Mouse (Mus musculus) stomach, embryonic 16.5 days (tissue): Measurements from ENCODE around the gene Cacng8. TPM values are rescaled to one million over a fixed set of nuclear protein-coding genes. Genes with fewer than 3 reads are reported as not detected.

ENCODE experiments used
- ATAC-seq: fragments of 200-750 bp; cut with Nextera tagmentation; 2 replicates; pipeline ENCODE4 v1.8.0; 2017; ENCODE audit warnings: moderate number of reproducible peaks, moderate TSS enrichment; ENCODE audit not compliant: insufficient read depth, low FRiP score
- H3K27ac ChIP-seq: fragments of 300-500 bp; sonication (generic); 2 replicates; pipeline ENCODE4 v1.5.1; 2014; ENCODE audit warnings: low read length
- H3K27me3 ChIP-seq: fragments of 300-500 bp; sonication (generic); 2 replicates; pipeline ENCODE4 v1.6.1; 2014; ENCODE audit warnings: low read length, control low read depth, mixed read lengths; ENCODE audit not compliant: control insufficient read depth, insufficient read depth
- H3K36me3 ChIP-seq: fragments of 300-500 bp; sonication (generic); 2 replicates; pipeline ENCODE4 v1.6.1; 2014; ENCODE audit warnings: low read length; ENCODE audit not compliant: control insufficient read depth, insufficient read depth
- H3K4me1 ChIP-seq: fragments of 300-500 bp; sonication (generic); 2 replicates; pipeline ENCODE4 v1.6.1; 2014; ENCODE audit warnings: low read length, control low read depth, mixed read lengths; ENCODE audit not compliant: control insufficient read depth, insufficient read depth
- H3K4me2 ChIP-seq: fragments of 300-500 bp; sonication (generic); 2 replicates; pipeline ENCODE4 v1.6.1; 2014; ENCODE audit warnings: low read depth, low read length, mixed read lengths
- H3K4me3 ChIP-seq: fragments of 300-500 bp; sonication (generic); replicated peaks from 2 replicates; pipeline ENCODE4 v1.5.1; 2014; ENCODE audit warnings: mild to moderate bottlenecking, low read length
- H3K9ac ChIP-seq: fragments of 300-500 bp; sonication (generic); 2 replicates; pipeline ENCODE4 v1.6.1; 2014; ENCODE audit warnings: low read length
- H3K9me3 ChIP-seq: fragments of 300-500 bp; sonication (generic); replicated peaks from 2 replicates; pipeline ENCODE4 v1.6.1; 2016; ENCODE audit warnings: low read length, control low read depth; ENCODE audit not compliant: control insufficient read depth
- WGBS: fragments of 180-500 bp; shearing (Covaris S2); extraction: QIAGEN DNeasy Blood & Tissue Kit; methylation state at CpG from one replicate; pipeline ENCODE4 v1.1.7; 2014; 5-methylcytosine and 5-hydroxymethylcytosine counted together
- polyA plus RNA-seq: library from polyadenylated mRNA; unstranded; fragments of >200 nt; fragmentation: Nextera tagmentation; extraction: Ambion mirVana; gene quantifications from 2 replicates; pipeline ENCODE4 v1.2.1, GENCODE M21; 2015

The Cacng8 gene
- polyA plus RNA-seq, 1 experiment from 2014 or later, result 0.74 TPM

DNA sequence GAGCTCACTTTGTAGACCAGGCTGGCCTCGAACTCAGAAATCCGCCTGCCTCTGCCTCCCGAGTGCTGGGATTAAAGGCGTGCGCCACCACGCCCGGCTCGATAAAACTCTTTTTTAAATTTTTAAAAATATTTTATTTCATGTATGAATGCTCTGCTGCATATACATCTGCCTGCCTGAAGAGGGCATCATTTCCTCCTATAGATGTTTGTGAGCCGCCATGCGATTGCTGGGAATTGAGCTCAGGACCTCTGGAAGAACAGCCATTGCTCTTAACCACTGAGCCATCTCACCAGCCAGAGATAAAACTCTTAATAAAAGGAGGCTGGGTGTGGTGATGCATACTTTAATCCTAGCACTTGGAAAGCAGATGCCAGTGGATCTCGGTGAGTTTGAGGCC is 49.5 kb downstream of the Cacng8 start:
- Histone ChIP-seq H3K36me3 (no peaks in the 10 kb centered on the region), H3K4me3 (no peak overlapping the region), H3K9me3 (no peaks in the 10 kb centered on the region), H3K9ac (no peak overlapping the region), H3K4me1 (peaks cover 3% of the 10 kb centered on the region; the same call in 1 of the 2 replicates), H3K27me3 (no peaks in the 10 kb centered on the region), H3K27ac (no peak overlapping the region), H3K4me2 (no peak overlapping the region)
- no peak for ATAC-seq
- WGBS, result 87% methylated on average over 9 of the region's 11 CpGs

GRCm38 (mm10) chr7:3440526-3440925 is 50.0 kb downstream of the Cacng8 start:
- Histone ChIP-seq H3K4me1 (peaks cover 3% of the 10 kb centered on the region; the same call in 1 of the 2 replicates), H3K4me3 (no peak overlapping the region), H3K9ac (no peak overlapping the region), H3K36me3 (no peaks in the 10 kb centered on the region), H3K9me3 (no peaks in the 10 kb centered on the region), H3K27ac (no peak overlapping the region), H3K4me2 (no peak overlapping the region), H3K27me3 (no peaks in the 10 kb centered on the region)
- ATAC-seq, result no peak
- 52% methylated on average over 8 of the region's 8 CpGs for WGBS

- ATAC-seq, result no peak
- Histone ChIP-seq H3K9me3 (no peaks in the 10 kb centered on the region), H3K4me1 (peaks cover 3% of the 10 kb centered on the region; the same call in 1 of the 2 replicates), H3K9ac (no peak overlapping the region), H3K27ac (no peak overlapping the region), H3K36me3 (no peaks in the 10 kb centered on the region), H3K4me3 (no peak overlapping the region), H3K27me3 (no peaks in the 10 kb centered on the region), H3K4me2 (no peak overlapping the region)
- WGBS, result 76% methylated on average over 10 of the region's 10 CpGs
Observed at GRCm38 (mm10) chr7:3442476-3443062, 52.1 kb downstream of the Cacng8 start.

DNA sequence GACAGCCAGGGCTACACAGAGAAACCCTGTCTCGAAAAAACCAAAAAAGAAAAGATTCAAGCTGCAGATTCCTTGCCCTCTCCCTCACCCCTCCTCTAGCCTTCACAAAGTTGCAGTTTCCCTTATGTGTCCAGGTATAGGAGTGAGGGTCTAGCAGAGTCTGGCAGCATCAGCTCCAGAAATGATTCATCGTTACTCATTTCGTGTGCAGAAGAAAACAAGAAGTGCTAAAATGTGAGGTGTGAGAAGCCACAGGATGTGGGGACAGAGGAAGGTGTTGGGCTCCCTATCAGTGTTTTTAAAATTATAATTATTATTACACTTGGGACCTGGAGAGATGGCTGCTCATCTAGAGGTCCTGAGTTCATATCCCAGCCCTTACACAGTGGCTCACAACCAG is 54.2 kb downstream of the Cacng8 start:
- no peak overlapping the region for H3K4me2 ChIP-seq
- H3K9me3 ChIP-seq, result no peaks in the 10 kb centered on the region
- H3K27me3 ChIP-seq, result no peaks in the 10 kb centered on the region
- 70% methylated on average over 3 of the region's 3 CpGs for WGBS
- H3K4me3 ChIP-seq, result no peak overlapping the region
- no peak overlapping the region for H3K27ac ChIP-seq
- no peaks in the 10 kb centered on the region for H3K4me1 ChIP-seq
- no peaks in the 10 kb centered on the region for H3K36me3 ChIP-seq
- ATAC-seq, result no peak
- no peak overlapping the region for H3K9ac ChIP-seq

DNA sequence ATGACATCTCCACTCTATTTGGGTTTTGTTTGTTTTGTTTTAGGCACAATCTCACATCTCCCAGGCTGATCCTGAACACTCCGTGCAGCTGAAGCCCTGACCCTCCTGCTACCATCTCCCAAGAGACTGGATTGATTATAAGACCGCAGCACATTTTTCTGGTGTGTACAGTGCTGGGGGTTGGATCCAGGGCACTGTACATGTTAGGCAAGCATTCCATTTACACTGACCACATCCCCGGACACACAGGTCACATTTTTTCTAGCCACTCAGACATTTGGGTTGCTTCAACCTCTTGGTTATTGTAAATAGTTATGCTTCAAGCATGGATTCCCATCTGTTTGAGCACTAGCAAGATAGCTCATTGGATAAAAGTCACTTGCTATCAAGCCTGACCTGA is 56.1 kb downstream of the Cacng8 start:
- Histone ChIP-seq H3K36me3 (no peaks in the 10 kb centered on the region), H3K4me3 (no peak overlapping the region), H3K4me1 (no peaks in the 10 kb centered on the region), H3K27ac (no peak overlapping the region), H3K9me3 (no peaks in the 10 kb centered on the region), H3K9ac (no peak overlapping the region), H3K4me2 (no peak overlapping the region), H3K27me3 (no peaks in the 10 kb centered on the region)
- WGBS, result 51% methylated on average over 3 of the region's 3 CpGs
- no peak for ATAC-seq

DNA sequence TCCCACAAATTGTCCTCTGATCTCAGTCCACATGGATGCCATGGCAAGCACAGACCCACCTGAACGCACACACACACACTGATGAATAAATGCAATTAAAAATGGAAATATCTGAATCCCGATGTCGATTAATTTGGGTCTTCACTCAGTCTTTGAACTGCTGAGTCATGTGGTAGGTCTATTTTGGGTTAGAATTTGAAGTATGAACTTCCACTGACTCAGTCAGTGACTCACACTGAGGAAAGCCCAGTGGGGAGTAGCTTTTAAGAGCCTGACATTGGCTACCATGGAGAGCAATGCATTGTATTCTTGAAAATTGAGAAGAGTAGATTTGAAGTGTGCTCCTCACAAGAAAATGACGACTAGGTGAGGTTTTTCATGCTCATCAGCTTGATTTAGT is 56.5 kb downstream of the Cacng8 start:
- no peaks in the 10 kb centered on the region for H3K9me3 ChIP-seq
- no peak overlapping the region for H3K4me2 ChIP-seq
- no peaks in the 10 kb centered on the region for H3K36me3 ChIP-seq
- no peaks in the 10 kb centered on the region for H3K27me3 ChIP-seq
- H3K27ac ChIP-seq, result no peak overlapping the region
- no peak overlapping the region for H3K4me3 ChIP-seq
- 76% methylated on average over 4 of the region's 4 CpGs for WGBS
- ATAC-seq, result no peak
- H3K9ac ChIP-seq, result no peak overlapping the region
- no peaks in the 10 kb centered on the region for H3K4me1 ChIP-seq

DNA sequence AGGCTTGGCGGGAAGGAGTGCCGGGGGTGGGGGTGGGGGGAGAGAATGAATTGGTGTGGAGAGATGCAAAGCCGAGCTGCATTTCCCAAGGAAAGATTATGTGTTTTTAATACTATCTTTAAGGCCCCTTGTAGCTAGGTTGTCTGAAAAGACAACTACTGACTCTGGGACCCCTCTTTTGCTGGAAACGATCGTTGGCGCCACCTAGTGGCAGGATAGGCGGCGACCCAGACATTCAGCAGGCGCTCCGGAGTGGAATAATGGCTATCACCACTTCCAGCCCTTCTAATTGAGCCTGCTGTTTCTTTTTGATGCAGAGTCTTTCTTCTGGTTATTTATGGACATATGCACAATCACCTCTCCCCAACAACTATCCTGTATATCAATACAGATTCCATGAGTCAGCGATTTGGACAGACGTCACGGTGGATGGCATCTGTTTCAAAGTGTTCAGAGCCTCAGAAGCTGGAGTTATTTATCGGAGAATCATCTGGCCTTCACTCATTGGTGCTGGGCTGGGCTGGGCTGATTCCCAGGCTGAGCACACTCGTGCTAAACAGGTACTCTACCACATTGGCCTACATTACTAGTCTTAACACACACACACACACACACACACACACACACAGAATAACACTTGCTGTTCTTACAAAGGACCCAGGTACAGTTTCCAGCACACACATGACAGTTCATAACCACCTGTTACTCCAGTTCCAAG is 58.4 kb downstream of the Cacng8 start:
- H3K27me3 ChIP-seq, result no peaks in the 10 kb centered on the region
- no peaks in the 10 kb centered on the region for H3K36me3 ChIP-seq
- WGBS, result 21% methylated on average over 15 of the region's 15 CpGs
- no peaks in the 10 kb centered on the region for H3K4me1 ChIP-seq
- H3K9me3 ChIP-seq, result no peaks in the 10 kb centered on the region
- no peak overlapping the region for H3K9ac ChIP-seq
- ATAC-seq, result no peak; the same call in 1 of the 2 replicates
- H3K27ac ChIP-seq, result no peak overlapping the region
- H3K4me3 ChIP-seq, result no peak overlapping the region
- H3K4me2 ChIP-seq, result no peak overlapping the region

- Histone ChIP-seq H3K4me2 (no peak overlapping the region), H3K27me3 (no peaks in the 10 kb centered on the region), H3K27ac (no peak overlapping the region), H3K4me3 (no peak overlapping the region), H3K9ac (no peak overlapping the region), H3K4me1 (no peaks in the 10 kb centered on the region), H3K9me3 (no peaks in the 10 kb centered on the region), H3K36me3 (no peaks in the 10 kb centered on the region)
- WGBS, result 60% methylated on average over 5 of the region's 5 CpGs
- no peak for ATAC-seq
Observed at GRCm38 (mm10) chr7:3450671-3451070, 60.2 kb downstream of the Cacng8 start.

- no peak for ATAC-seq
- Histone ChIP-seq H3K4me1 (no peaks in the 10 kb centered on the region), H3K4me2 (no peak overlapping the region), H3K4me3 (no peak overlapping the region), H3K9me3 (no peaks in the 10 kb centered on the region), H3K9ac (no peak overlapping the region), H3K27me3 (no peaks in the 10 kb centered on the region), H3K36me3 (no peaks in the 10 kb centered on the region), H3K27ac (no peak overlapping the region)
- 23% methylated on average over 6 of the region's 6 CpGs for whole genome bisulfite sequencing
Observed at GRCm38 (mm10) chr7:3451161-3451560, 60.7 kb downstream of the Cacng8 start.
